Mouse (Mus musculus) thymus, adult 2 months (tissue): ENCODE measurements around the gene Atrnl1. TPM values are rescaled to one million over a fixed set of nuclear protein-coding genes. Genes with fewer than 3 reads are reported as not detected.

ENCODE experiments used
- DNase-seq: peaks from one replicate; pipeline ENCODE4 v3.0.0; 2021
- H3K27ac ChIP-seq: fragments of 200-500 bp; 2 replicates; pipeline ENCODE4 v1.5.1; 2012; ENCODE audit warnings: low read length, control low read depth; ENCODE audit not compliant: control insufficient read depth, insufficient read depth
- H3K27me3 ChIP-seq: fragments of 200-500 bp; 2 replicates; pipeline ENCODE4 v1.6.1; 2012; ENCODE audit warnings: mild to moderate bottlenecking, low read length, moderate library complexity, mixed read lengths; ENCODE audit not compliant: control insufficient read depth, insufficient read depth
- H3K36me3 ChIP-seq: fragments of 200-500 bp; 2 replicates; pipeline ENCODE4 v1.6.1; 2012; ENCODE audit warnings: mild to moderate bottlenecking, low read length, moderate library complexity; ENCODE audit not compliant: control insufficient read depth, insufficient read depth
- H3K4me1 ChIP-seq: fragments of 200-500 bp; replicated peaks from 2 replicates; pipeline ENCODE4 v1.6.1; 2012; ENCODE audit warnings: low read length; ENCODE audit not compliant: control insufficient read depth, insufficient read depth
- H3K4me3 ChIP-seq: fragments of 200-500 bp; 2 replicates; pipeline ENCODE4 v1.5.1; 2012; ENCODE audit warnings: mild to moderate bottlenecking, low read length, control low read depth, moderate library complexity; ENCODE audit not compliant: control insufficient read depth, insufficient read depth
- CTCF ChIP-seq: fragments of 200-500 bp; IDR thresholded peaks from 2 replicates; pipeline ENCODE4 v1.5.1; 2012; ENCODE audit warnings: mild to moderate bottlenecking, control low read depth, low read length, moderate library complexity, borderline replicate concordance; ENCODE audit not compliant: control insufficient read depth, poor library complexity, insufficient read depth; ENCODE audit errors: extremely low read depth
- POLR2A ChIP-seq: fragments of 200-500 bp; IDR thresholded peaks from 2 replicates; pipeline ENCODE4 v1.6.1; 2012; ENCODE audit warnings: mild to moderate bottlenecking, low read length, control low read depth, moderate library complexity; ENCODE audit not compliant: control insufficient read depth, poor library complexity, insufficient read depth; ENCODE audit errors: extremely low read depth
- WGBS: fragments of 180-500 bp; shearing (Covaris S2); methylation state at CpG from one replicate; pipeline ENCODE4 v1.1.7; 2018; 5-methylcytosine and 5-hydroxymethylcytosine counted together
- polyA plus RNA-seq: library from polyadenylated mRNA; depleted of rRNA; stranded (reverse); fragments of >200 nt; gene quantifications from 2 replicates; pipeline ENCODE4 v1.2.3, GENCODE M21; 2012

The Atrnl1 gene
- polyA plus RNA-seq, 1 experiment = 8.2 TPM

DNA sequence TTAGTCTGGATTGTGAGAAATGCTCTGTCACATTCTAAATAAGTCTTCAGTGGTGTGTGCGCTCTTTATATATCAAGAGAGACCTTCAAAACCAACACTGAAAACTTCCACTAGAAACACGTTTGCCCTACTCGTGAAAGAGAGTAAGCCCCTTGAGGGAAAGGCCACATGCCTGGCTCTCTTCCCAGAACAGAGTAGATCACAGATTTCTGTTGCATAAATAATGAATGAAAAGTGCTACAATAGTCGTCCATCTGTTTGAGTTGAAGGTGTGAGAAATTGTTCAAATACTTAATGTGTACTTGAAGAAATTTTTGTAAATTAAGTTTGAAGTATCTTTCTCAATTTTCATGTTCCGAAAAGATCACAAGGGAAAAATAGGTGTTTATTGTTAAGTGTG, 312.2 kb downstream of the Atrnl1 start:
- Histone ChIP-seq H3K27me3 (no peaks in the 10 kb centered on the region), H3K4me1 (no peaks in the 10 kb centered on the region), H3K36me3 (no peaks in the 10 kb centered on the region), H3K4me3 (no peak overlapping the region), H3K27ac (no peak overlapping the region)
- TF ChIP-seq CTCF = no peak
- no peak for TF ChIP-seq POLR2A
- 92% methylated on average over 5 of the region's 5 CpGs for whole genome bisulfite sequencing
- DNase-seq = no peak

DNA sequence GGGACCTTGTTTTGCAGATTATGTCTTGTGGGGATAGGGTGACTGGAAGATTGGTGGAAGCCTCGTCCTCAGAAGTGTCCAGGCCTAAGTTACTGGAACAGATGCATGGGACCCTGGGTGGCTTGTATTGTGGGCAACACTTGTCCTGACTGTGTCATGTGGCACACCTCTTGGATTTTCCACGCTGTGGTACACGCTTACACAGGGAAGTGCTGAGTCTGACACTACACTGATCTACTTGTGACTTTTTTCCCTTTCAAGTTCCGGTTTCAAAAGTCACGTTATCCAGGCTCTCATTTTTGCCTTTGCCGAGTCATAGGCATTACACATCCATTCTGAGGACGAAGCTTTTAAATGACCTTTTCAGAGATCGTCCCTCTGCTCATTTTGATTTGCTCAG, 314.0 kb downstream of the Atrnl1 start:
- TF ChIP-seq POLR2A (no peak), CTCF (no peak)
- H3K36me3 ChIP-seq = no peaks in the 10 kb centered on the region
- no peak overlapping the region for H3K27ac ChIP-seq
- H3K4me1 ChIP-seq = no peaks in the 10 kb centered on the region
- 92% methylated on average over 8 of the region's 8 CpGs for WGBS
- no peak overlapping the region for H3K4me3 ChIP-seq
- H3K27me3 ChIP-seq = no peaks in the 10 kb centered on the region
- DNase-seq = no peak

DNA sequence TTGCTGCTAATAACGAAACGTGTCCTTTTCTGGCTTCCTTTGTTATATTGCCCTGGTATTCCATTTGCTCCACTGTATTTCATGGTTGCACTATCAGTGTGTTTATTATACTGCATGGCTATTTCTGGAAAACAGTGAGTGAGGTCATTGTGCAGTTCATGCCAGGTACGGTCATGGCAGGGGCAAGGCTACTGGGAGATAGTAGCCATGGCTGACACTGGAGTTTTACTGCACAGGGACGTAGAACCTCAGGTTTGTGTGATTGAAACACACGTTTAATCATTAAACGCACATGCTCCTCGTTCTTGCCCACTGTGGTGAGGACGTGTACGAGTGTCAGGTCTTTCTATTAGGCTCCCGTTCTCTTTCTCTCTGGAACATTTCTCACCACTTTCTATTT, 314.8 kb downstream of the Atrnl1 start:
- 95% methylated on average over 10 of the region's 10 CpGs for WGBS

DNA sequence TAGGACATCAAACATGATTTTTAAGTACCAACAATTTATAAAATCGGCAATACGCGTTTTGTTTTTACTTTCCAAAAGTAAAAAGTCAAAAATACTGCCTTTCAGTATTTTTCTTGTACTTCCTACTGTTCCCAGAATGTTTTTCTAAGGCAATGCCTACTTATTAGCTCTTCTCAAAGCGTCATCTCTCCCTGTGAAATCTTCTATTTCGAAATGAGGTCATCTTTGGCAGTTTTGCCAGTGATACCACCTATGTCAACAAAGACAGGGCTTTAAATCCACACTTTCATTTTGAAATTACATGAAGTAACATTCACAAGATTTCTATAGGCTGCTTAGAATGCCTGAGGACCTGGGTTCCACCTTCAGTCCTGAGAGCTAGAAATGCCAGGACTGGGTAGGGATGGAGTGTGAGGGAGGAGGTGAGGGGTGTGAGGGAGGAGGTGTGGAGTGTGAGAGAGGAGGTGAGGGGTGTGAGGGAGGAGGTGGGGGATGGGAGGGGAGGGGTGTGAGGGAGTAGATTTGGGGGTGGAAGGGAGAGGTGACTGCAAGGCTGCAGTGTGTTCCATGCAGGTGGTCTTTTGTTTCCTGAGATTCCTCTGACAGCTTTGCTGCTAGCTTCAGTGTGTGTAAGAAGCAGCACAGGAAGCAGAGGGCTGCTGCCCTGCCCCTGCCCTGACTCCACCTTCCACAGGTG, 315.5 kb downstream of the Atrnl1 start:
- Histone ChIP-seq H3K27ac (no peak overlapping the region), H3K4me1 (no peaks in the 10 kb centered on the region), H3K4me3 (no peak overlapping the region), H3K27me3 (no peaks in the 10 kb centered on the region), H3K36me3 (no peaks in the 10 kb centered on the region)
- TF ChIP-seq CTCF (no peak), POLR2A (no peak)
- DNase-seq = no peak
- WGBS = 94% methylated on average over 5 of the region's 5 CpGs

More for the DNA sequence above, 314.8 kb downstream of the Atrnl1 start:
- Histone ChIP-seq H3K27ac (no peak overlapping the region), H3K4me3 (no peak overlapping the region), H3K36me3 (no peaks in the 10 kb centered on the region), H3K27me3 (no peaks in the 10 kb centered on the region), H3K4me1 (no peaks in the 10 kb centered on the region)
- no peak for DNase-seq
- TF ChIP-seq POLR2A = no peak
- TF ChIP-seq CTCF = no peak

DNA sequence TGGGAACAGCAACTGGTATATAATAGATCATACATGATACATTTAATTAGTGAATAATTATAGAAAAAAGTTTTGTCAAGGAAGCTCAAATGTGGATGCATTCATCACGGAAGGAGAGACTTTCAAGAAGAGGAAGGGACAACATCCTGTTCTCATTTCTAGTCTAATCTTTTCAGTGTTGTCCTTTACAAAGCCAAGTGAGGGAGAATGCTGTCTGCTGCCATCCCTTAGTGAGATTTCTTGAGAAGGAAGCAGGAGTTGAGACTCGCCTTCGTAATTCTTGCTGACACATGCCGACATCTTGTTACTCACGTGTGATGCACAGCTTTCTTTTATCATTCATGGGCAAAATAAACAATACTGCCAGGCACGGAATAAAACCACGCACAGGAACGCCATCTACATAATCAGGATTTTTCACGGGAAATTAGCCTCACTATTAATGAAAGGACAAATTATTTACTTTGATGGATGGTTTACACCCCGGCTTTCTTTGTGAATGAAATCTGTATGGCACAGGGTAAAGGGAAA, 316.2 kb downstream of the Atrnl1 start:
- H3K36me3 ChIP-seq = no peaks in the 10 kb centered on the region
- H3K27me3 ChIP-seq = no peaks in the 10 kb centered on the region
- 75% methylated on average over 10 of the region's 10 CpGs for WGBS
- no peak for DNase-seq
- no peaks in the 10 kb centered on the region for H3K4me1 ChIP-seq
- H3K4me3 ChIP-seq = no peak overlapping the region
- TF ChIP-seq CTCF = no peak
- no peak for TF ChIP-seq POLR2A
- no peak overlapping the region for H3K27ac ChIP-seq

DNA sequence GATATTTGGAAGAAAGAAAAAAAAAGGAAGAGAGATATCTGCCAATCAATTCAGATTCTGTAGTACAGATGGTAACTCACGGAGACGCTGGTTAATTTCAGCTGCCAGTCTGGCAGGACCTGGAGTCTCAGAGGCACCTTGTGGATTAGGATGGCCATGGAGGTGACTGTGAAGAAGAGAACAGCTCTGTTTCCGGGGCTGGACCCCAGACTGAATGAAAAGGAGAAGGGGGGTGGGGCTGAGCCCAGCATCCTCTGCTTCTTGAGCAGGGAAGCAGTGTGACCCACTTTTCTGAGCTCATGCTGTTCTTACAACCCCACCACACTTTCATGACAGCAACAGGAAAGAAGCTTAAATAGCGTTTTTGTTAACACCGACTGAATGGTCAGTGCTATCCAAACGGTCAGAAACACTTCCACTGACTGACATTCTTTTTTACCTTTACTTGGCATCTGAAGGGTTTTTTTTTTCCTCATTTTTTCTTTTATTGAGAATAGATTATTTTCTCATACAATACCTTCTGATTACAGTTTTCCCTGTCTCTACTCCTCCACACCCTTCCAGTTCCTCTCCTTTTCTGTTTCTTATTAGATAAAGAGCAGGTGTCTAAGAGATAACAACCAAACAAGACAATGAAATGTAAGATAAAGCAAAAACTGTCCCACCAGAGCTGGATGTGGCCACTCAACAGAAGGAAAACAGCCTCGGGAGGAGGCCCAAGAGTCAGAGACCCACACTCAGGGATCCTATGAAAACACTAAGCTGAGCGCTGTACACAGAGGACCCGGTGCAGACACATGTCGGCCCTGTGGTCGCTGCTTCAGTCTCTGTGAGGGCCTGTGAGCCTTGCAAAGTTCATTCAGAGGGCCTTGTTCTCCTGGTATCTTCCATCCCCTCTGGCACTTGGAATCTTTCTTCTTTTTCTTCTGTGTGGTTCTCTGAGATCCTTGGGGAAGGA, 317.0 kb downstream of the Atrnl1 start:
- DNase-seq = no peak
- Histone ChIP-seq H3K27me3 (no peaks in the 10 kb centered on the region), H3K4me3 (no peak overlapping the region), H3K27ac (no peak overlapping the region), H3K36me3 (no peaks in the 10 kb centered on the region), H3K4me1 (no peaks in the 10 kb centered on the region)
- TF ChIP-seq POLR2A = no peak
- WGBS = 87% methylated on average over 11 of the region's 11 CpGs
